8 mouse cellular contexts compared by ENCODE assay signal in genomic region chr15:68415401-68415925, GRCm38 (mm10).
DNase-seq lines count a peak whose midpoint lies in the region; ATAC-seq and TF ChIP-seq lines count a peak whose summit lies in the region.

No protein-coding gene starts in this region.

- peaks cover 16% of the 10 kb centered on the region for H3K4me1 ChIP-seq in midbrain, embryonic 10.5 days
- H3K4me1 ChIP-seq in midbrain, embryonic 15.5 days = no peaks in the 10 kb centered on the region
- peaks cover 9% of the 10 kb centered on the region; the same call in 1 of the 2 replicates for H3K4me1 ChIP-seq in lung, postnatal 0 days (ENCODE audit: insufficient read depth, low read depth, low read length)

- no peak for TF ChIP-seq EP300 in lung, postnatal 0 days (IDR thresholded peaks at IDR 0.05)

- WGBS in midbrain, embryonic 10.5 days = 33% methylated on average over 3 of the region's 3 CpGs
- WGBS in midbrain, embryonic 15.5 days = 27% methylated on average over 3 of the region's 3 CpGs
- 10% methylated on average over 3 of the region's 3 CpGs for WGBS in lung, postnatal 0 days

- no peak overlapping the region for H3K9ac ChIP-seq in midbrain, embryonic 15.5 days
- H3K9ac ChIP-seq in lung, postnatal 0 days (replicated peaks; ENCODE audit: low read depth) = no peak overlapping the region

- peak; percentile 20 for DNase-seq in adrenal gland, adult 2 months
- DNase-seq in adrenal gland, postnatal 4 days (ENCODE audit: low spot score in 2 of 2) = no peak
- peak; percentile 39 for DNase-seq in midbrain, embryonic 10.5 days (ENCODE audit: low spot score)
- DNase-seq in lung, postnatal 0 days (ENCODE audit: low spot score) = peak; percentile 82
- DNase-seq in thymus, postnatal 25 days = peak; percentile 16

- no peak overlapping the region for H3K4me2 ChIP-seq in midbrain, embryonic 15.5 days
- H3K4me2 ChIP-seq in lung, postnatal 0 days (replicated peaks; ENCODE audit: low read depth, low read length) = no peak overlapping the region

- ATAC-seq in midbrain, embryonic 15.5 days (replicated peaks) = no peak
- ATAC-seq in cerebellum, adult (ENCODE audit: insufficient number of reproducible peaks, low FRiP score, low TSS enrichment) = peak; percentile 63
- peak; percentile 71 for ATAC-seq in granulocyte monocyte progenitor cell, adult 5-6 weeks (replicated peaks; ENCODE audit: poor library complexity, severe bottlenecking)
- no peak for ATAC-seq in lung, postnatal 0 days

- TF ChIP-seq CTCF in lung, postnatal 0 days (IDR thresholded peaks at IDR 0.05) = peak; percentile 84

- H3K4me3 ChIP-seq in midbrain, embryonic 10.5 days = no peak overlapping the region
- no peak overlapping the region for H3K4me3 ChIP-seq in midbrain, embryonic 15.5 days
- no peak overlapping the region for H3K4me3 ChIP-seq in lung, postnatal 0 days (ENCODE audit: low read depth, low read length)

- H3K36me3 ChIP-seq in midbrain, embryonic 10.5 days = no peaks in the 10 kb centered on the region
- no peaks in the 10 kb centered on the region for H3K36me3 ChIP-seq in midbrain, embryonic 15.5 days (replicated peaks)
- H3K36me3 ChIP-seq in lung, postnatal 0 days (ENCODE audit: insufficient read depth, low read length) = no peaks in the 10 kb centered on the region

- H3K27me3 ChIP-seq in midbrain, embryonic 10.5 days (ENCODE audit: low read depth, poor library complexity, severe bottlenecking) = no peaks in the 10 kb centered on the region
- H3K27me3 ChIP-seq in midbrain, embryonic 15.5 days (replicated peaks) = no peaks in the 10 kb centered on the region
- H3K27me3 ChIP-seq in lung, postnatal 0 days (replicated peaks; ENCODE audit: insufficient read depth, low read length) = no peaks in the 10 kb centered on the region

- no peaks in the 10 kb centered on the region for H3K9me3 ChIP-seq in midbrain, embryonic 10.5 days (replicated peaks)
- no peaks in the 10 kb centered on the region for H3K9me3 ChIP-seq in midbrain, embryonic 15.5 days
- H3K9me3 ChIP-seq in lung, postnatal 0 days (ENCODE audit: low read length) = no peaks in the 10 kb centered on the region

- H3K27ac ChIP-seq in midbrain, embryonic 10.5 days (replicated peaks) = no peak overlapping the region
- H3K27ac ChIP-seq in midbrain, embryonic 15.5 days = no peak overlapping the region
- no peak overlapping the region for H3K27ac ChIP-seq in lung, postnatal 0 days (ENCODE audit: low read length)

Comparison
In these comparisons a context has a peak if more than half of its experiments do, and no peak if none do; other contexts are left out.
1. DNase-seq: peak in adrenal gland, adult 2 months (single experiment), midbrain, embryonic 10.5 days (single experiment), lung, postnatal 0 days (single experiment) and thymus, postnatal 25 days (single experiment); none in adrenal gland, postnatal 4 days (0 of 2).
2. ATAC-seq: peak in cerebellum, adult (single experiment) and granulocyte monocyte progenitor cell, adult 5-6 weeks (single experiment); none in midbrain, embryonic 15.5 days (single experiment) and lung, postnatal 0 days (single experiment).